Mouse (Mus musculus) liver, embryonic 15.5 days (tissue): ENCODE results near the gene BC067074. TPM values are rescaled to one million over a fixed set of nuclear protein-coding genes. Genes with fewer than 3 reads are reported as not detected.
A peak's percentile ranks its signal among the peaks of the same experiment; 100 is the strongest.
"Not testable (repeated sequence)": the region's sequence is repeated elsewhere in the genome, so short reads cannot be mapped to it uniquely, and the experiment has no call there.

Experiments used
- ATAC-seq: fragments of 200-750 bp; cut with Nextera tagmentation; 2 replicates; pipeline ENCODE4 v1.8.0; 2017; ENCODE audit warnings: moderate number of reproducible peaks, mild to moderate bottlenecking, moderate library complexity; ENCODE audit not compliant: insufficient read depth
- H3K27ac ChIP-seq: fragments of 300-500 bp; sonication (generic); replicated peaks from 2 replicates; pipeline ENCODE4 v1.5.1; 2015; ENCODE audit warnings: mild to moderate bottlenecking, inconsistent platforms
- H3K27me3 ChIP-seq: fragments of 300-500 bp; sonication (generic); 2 replicates; pipeline ENCODE4 v1.6.1; 2015; ENCODE audit warnings: mild to moderate bottlenecking, inconsistent platforms
- H3K36me3 ChIP-seq: fragments of 300-500 bp; sonication (generic); replicated peaks from 2 replicates; pipeline ENCODE4 v1.6.1; 2015; ENCODE audit warnings: moderate library complexity, mild to moderate bottlenecking, inconsistent platforms
- H3K4me1 ChIP-seq: fragments of 300-500 bp; sonication (generic); replicated peaks from 2 replicates; pipeline ENCODE4 v1.6.1; 2015; ENCODE audit warnings: inconsistent platforms
- H3K4me2 ChIP-seq: fragments of 300-500 bp; sonication (generic); 2 replicates; pipeline ENCODE4 v1.6.1; 2015; ENCODE audit warnings: moderate library complexity, mild to moderate bottlenecking, inconsistent platforms
- H3K4me3 ChIP-seq: fragments of 300-500 bp; sonication (generic); replicated peaks from 2 replicates; pipeline ENCODE4 v1.5.1; 2015; ENCODE audit warnings: mild to moderate bottlenecking, inconsistent platforms
- H3K9ac ChIP-seq: fragments of 300-500 bp; sonication (generic); 2 replicates; pipeline ENCODE4 v1.6.1; 2015; ENCODE audit warnings: moderate library complexity, mild to moderate bottlenecking, inconsistent platforms
- H3K9me3 ChIP-seq: fragments of 300-500 bp; sonication (generic); replicated peaks from 2 replicates; pipeline ENCODE4 v1.6.1; 2016; ENCODE audit warnings: inconsistent platforms
- WGBS: fragments of 180-500 bp; shearing (Covaris S2); methylation state at CpG from one replicate; pipeline ENCODE4 v1.1.7; 2015; ENCODE audit warnings: mixed read lengths; ENCODE audit not compliant: insufficient replicate concordance; 5-methylcytosine and 5-hydroxymethylcytosine counted together
- polyA plus RNA-seq: library from polyadenylated mRNA; unstranded; fragments of >200 nt; fragmentation: Nextera tagmentation; extraction: Ambion mirVana; gene quantifications from 2 replicates; pipeline ENCODE4 v1.2.1, GENCODE M21; 2015

Gene BC067074
- polyA plus RNA-seq: 0.18 and 0.24 TPM in 2 replicates

GRCm38 (mm10) chr13:113292975-113293706 lies at the start of gene BC067074:
BC067074 (plus strand) TSS chr13:113293159.
- H3K9me3 ChIP-seq: no peaks in the 10 kb centered on the region
- no peak within 1 kb of the TSS for H3K27ac ChIP-seq
- no peaks in the 10 kb centered on the region for H3K36me3 ChIP-seq
- H3K4me1 ChIP-seq: no peaks in the 10 kb centered on the region; the same call in 1 of the 2 replicates
- peak within 1 kb of the TSS; percentile 48 for H3K4me3 ChIP-seq
- H3K27me3 ChIP-seq: peaks cover 37% of the 10 kb centered on the region
- ATAC-seq: no peak
- H3K9ac ChIP-seq: no peak within 1 kb of the TSS
- 2% methylated on average over 69 of the region's 75 CpGs for WGBS
- H3K4me2 ChIP-seq: peak within 1 kb of the TSS; percentile 66

DNA sequence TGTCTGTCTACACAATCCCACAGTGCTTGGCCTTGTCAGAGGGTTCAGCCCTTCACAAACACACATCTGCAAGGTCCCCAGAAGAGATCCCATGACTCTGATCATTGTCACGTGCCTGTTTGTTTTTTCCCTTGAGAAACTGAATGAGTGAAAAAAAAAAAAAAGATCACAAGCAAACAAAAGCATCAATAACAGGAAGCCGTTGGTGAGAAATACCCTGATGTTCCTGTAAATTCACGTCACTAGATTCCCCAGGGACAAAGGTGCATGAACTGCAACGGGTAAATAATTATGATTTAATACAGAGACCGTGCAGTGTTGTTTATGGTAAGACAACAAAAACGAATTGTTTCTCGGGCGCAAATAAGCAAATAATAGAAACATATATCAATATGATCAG lies 47.9 kb upstream of the BC067074 start:
- Histone ChIP-seq H3K27ac (no peak overlapping the region), H3K9ac (no peak overlapping the region), H3K9me3 (no peaks in the 10 kb centered on the region), H3K4me3 (no peak overlapping the region), H3K4me2 (no peak overlapping the region), H3K36me3 (no peaks in the 10 kb centered on the region), H3K4me1 (no peaks in the 10 kb centered on the region), H3K27me3 (no peaks in the 10 kb centered on the region)
- WGBS: 60% methylated on average over 8 of the region's 8 CpGs
- ATAC-seq: no peak

GRCm38 (mm10) chr13:113252580-113252979 lies 40.4 kb upstream of the BC067074 start:
- H3K9ac ChIP-seq, H3K4me1 ChIP-seq, H3K9me3 ChIP-seq, H3K4me3 ChIP-seq, H3K4me2 ChIP-seq, H3K27ac ChIP-seq, ATAC-seq, H3K36me3 ChIP-seq, H3K27me3 ChIP-seq: not testable (repeated sequence)
- WGBS: 68% methylated on average over 7 of the region's 7 CpGs

- no peak overlapping the region for H3K4me2 ChIP-seq
- no peak for ATAC-seq
- no peaks in the 10 kb centered on the region for H3K4me1 ChIP-seq
- H3K36me3 ChIP-seq: no peaks in the 10 kb centered on the region
- no peak overlapping the region for H3K27ac ChIP-seq
- H3K9me3 ChIP-seq: no peaks in the 10 kb centered on the region
- H3K9ac ChIP-seq: no peak overlapping the region
- H3K4me3 ChIP-seq: no peak overlapping the region
- WGBS: 49% methylated on average over 2 of the region's 2 CpGs
- H3K27me3 ChIP-seq: no peaks in the 10 kb centered on the region
Observed at GRCm38 (mm10) chr13:113256766-113257165, 36.2 kb upstream of the BC067074 start.

DNA sequence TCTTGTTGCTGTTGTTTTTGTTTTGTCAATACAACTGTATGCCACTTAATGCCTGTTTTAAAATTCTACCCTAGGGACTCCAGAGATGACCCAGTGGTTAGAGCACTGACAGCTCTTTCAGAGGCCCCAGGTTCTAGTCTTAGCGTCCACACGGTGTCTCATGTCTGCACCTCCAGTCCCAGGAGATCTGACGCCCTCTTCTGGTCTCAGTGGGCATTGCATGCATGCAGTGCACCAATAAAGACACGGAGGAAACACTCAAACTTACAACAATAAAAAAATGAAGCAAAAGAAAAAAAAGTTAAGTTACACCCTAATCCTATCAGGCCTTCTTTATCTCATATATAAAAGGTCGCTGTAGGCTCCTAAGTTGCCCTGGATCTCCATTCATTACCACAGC lies 35.8 kb upstream of the BC067074 start:
- Histone ChIP-seq H3K4me2 (no peak overlapping the region), H3K27ac (no peak overlapping the region), H3K36me3 (no peaks in the 10 kb centered on the region), H3K4me3 (no peak overlapping the region), H3K27me3 (no peaks in the 10 kb centered on the region), H3K9me3 (no peaks in the 10 kb centered on the region), H3K4me1 (no peaks in the 10 kb centered on the region), H3K9ac (no peak overlapping the region)
- ATAC-seq: no peak
- 34% methylated on average over 5 of the region's 5 CpGs for WGBS

DNA sequence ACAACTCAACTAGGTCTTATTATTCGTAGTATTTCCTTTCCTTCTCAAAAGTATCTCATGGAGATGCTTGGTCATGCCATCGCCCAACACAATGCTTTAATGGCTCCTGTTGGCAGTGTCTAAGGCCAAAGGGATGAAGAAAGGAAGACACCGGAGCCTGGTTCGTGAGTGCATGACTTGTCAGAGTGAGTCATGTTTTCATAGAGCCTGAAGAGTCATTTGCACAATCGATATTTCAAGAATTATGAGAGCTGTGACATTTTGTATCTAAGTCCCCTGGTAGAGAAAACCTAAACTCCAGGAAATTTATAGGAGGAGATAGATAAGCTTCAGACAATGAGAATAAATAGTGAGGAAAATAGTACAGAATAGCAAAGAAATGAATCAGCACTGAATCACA lies 33.7 kb upstream of the BC067074 start:
- Histone ChIP-seq H3K4me3 (no peak overlapping the region), H3K9ac (no peak overlapping the region), H3K4me1 (no peaks in the 10 kb centered on the region), H3K9me3 (no peaks in the 10 kb centered on the region), H3K4me2 (no peak overlapping the region), H3K36me3 (no peaks in the 10 kb centered on the region), H3K27me3 (no peaks in the 10 kb centered on the region), H3K27ac (no peak overlapping the region)
- no peak for ATAC-seq
- 61% methylated on average over 5 of the region's 5 CpGs for WGBS

- Histone ChIP-seq H3K9me3 (no peaks in the 10 kb centered on the region), H3K27me3 (no peaks in the 10 kb centered on the region), H3K9ac (no peak overlapping the region), H3K4me2 (no peak overlapping the region), H3K4me1 (no peaks in the 10 kb centered on the region), H3K36me3 (no peaks in the 10 kb centered on the region), H3K4me3 (no peak overlapping the region), H3K27ac (no peak overlapping the region)
- WGBS: 45% methylated on average over 12 of the region's 12 CpGs
- no peak for ATAC-seq
Observed at GRCm38 (mm10) chr13:113262822-113263221, 30.1 kb upstream of the BC067074 start.

- H3K4me3 ChIP-seq: no peak overlapping the region
- H3K36me3 ChIP-seq: no peaks in the 10 kb centered on the region
- H3K9me3 ChIP-seq: no peaks in the 10 kb centered on the region
- no peak overlapping the region for H3K4me2 ChIP-seq
- H3K27ac ChIP-seq: no peak overlapping the region
- ATAC-seq: no peak
- no peaks in the 10 kb centered on the region for H3K27me3 ChIP-seq
- no peak overlapping the region for H3K9ac ChIP-seq
- WGBS: 17% methylated on average over 13 of the region's 13 CpGs
- H3K4me1 ChIP-seq: no peaks in the 10 kb centered on the region
Observed at GRCm38 (mm10) chr13:113265257-113265656, 27.7 kb upstream of the BC067074 start.

DNA sequence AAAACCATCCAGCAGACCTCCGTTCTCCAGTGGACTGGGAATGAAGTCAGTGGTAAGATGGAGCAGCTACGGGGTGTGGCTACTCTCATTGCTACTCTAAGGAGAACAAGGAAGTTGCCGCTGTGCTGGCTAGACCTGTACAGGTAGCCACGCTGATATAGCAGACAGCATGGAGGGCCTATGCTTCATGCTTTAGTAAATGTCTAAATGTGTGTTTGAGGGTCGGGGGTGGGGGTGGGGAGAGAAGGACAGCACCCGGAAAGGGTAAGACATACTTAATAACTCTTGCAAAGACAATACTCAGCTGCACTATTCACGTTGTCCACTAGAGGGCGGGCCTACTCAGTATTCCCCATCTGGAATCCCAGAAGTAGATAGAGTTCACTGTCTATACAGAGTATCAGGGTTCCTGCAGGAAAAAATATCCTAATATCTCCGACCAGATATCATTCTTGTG lies 26.4 kb upstream of the BC067074 start:
- Histone ChIP-seq H3K4me2 (no peak overlapping the region), H3K9me3 (no peaks in the 10 kb centered on the region), H3K9ac (no peak overlapping the region), H3K4me1 (no peaks in the 10 kb centered on the region), H3K27me3 (no peaks in the 10 kb centered on the region), H3K27ac (no peak overlapping the region), H3K36me3 (no peaks in the 10 kb centered on the region), H3K4me3 (no peak overlapping the region)
- 18% methylated on average over 9 of the region's 9 CpGs for WGBS
- no peak for ATAC-seq

- no peak for ATAC-seq
- Histone ChIP-seq H3K4me1 (no peaks in the 10 kb centered on the region), H3K27me3 (no peaks in the 10 kb centered on the region), H3K4me3 (no peak overlapping the region), H3K36me3 (no peaks in the 10 kb centered on the region), H3K4me2 (no peak overlapping the region), H3K9me3 (no peaks in the 10 kb centered on the region), H3K27ac (no peak overlapping the region), H3K9ac (no peak overlapping the region)
- WGBS: 21% methylated on average over 3 of the region's 3 CpGs
Observed at GRCm38 (mm10) chr13:113267204-113267603, 25.8 kb upstream of the BC067074 start.

DNA sequence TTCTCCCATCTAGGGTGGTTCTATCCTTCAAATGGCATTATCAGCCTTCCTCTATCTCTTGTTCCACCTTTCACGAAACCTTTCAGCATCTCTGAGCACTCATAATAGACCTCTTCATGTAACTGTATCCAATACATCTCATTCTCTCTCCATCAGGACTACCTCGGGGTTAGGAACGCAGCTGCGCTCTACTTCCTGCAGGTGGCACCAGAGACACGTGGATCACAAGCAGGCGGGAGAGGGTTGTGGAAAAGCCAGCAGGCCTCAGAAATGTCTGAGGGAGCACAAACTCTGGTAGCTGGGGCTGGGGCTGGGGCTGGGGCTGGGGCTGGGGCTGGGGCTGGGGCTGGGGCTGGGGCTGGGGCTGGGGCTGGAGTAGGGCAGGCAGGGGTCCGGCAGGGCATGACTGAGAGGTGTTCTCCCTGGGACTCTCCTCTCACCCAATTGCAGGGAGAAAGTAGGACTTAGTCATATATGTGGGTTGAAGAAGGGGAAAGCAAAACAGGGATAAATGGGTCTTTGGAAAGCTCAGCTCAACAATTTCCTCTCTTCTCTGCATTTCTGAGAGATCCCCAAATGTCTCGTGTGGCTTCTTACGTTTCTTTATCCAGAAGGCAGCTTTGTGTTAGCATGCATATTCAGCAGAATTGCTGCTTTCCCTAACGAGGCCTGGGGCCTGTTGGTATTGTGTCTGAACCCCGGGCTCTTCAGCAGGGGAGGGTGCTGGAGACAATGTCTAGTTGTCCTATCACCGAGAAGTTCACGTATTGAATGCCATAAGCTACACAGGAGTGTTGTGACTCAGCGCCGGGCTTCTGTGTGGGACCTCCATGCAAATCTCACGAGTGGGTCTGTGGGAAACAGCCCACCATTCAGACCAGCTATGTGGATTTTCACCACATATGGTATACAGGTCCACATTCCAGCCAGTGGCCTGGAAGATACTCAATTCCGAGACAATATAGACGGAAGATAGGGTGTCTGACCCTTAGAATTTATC lies 22.9 kb upstream of the BC067074 start:
- Histone ChIP-seq H3K9ac (no peak overlapping the region), H3K27ac (no peak overlapping the region), H3K27me3 (no peaks in the 10 kb centered on the region), H3K36me3 (no peaks in the 10 kb centered on the region), H3K4me3 (no peak overlapping the region), H3K4me2 (no peak overlapping the region), H3K4me1 (no peaks in the 10 kb centered on the region), H3K9me3 (no peaks in the 10 kb centered on the region)
- ATAC-seq: no peak
- 44% methylated on average over 18 of the region's 18 CpGs for WGBS
